10 mouse cellular contexts compared by ENCODE assay signal in genomic region chr5:17271722-17272479, GRCm38 (mm10).
A peak's percentile ranks its signal among the peaks of the same experiment; 100 is the strongest.
DNase-seq lines count a peak whose midpoint lies in the region; ATAC-seq lines count a peak whose summit lies in the region.
"Had no signal": no experiment of that assay in that cellular context is flagged by ENCODE, and none has a peak within 500 bp of the region (broad histone marks: within the 10 kb centered on the region; RNA-seq: fewer than 3 reads in every experiment).

No protein-coding gene starts in this region.

- H3K9me3 ChIP-seq in hindbrain, embryonic 16.5 days (ENCODE audit: control insufficient read depth, low read length): no peaks in the 10 kb centered on the region
- H3K9me3 ChIP-seq: midbrain, embryonic 12.5 days had no signal

- DNase-seq in heart, adult 11 months: peak; percentile 70
- DNase-seq in heart, postnatal 14 days: no peak
- DNase-seq in gonadal fat pad, adult 2 months (ENCODE audit: low read depth): peak; percentile 93
- peak; percentile 68 for DNase-seq in kidney, postnatal 14 days
- peak; percentile 43 to 62 for DNase-seq in lung, postnatal 4 days
- no peak for DNase-seq in frontal cortex, adult 2 months (ENCODE audit: extremely low spot score in 1 of 2, low spot score in 1 of 2)
- no peak for DNase-seq in gastrocnemius, postnatal 14 days

- WGBS in hindbrain, embryonic 16.5 days: 84% methylated on average over 3 of the region's 3 CpGs

- H3K4me2 ChIP-seq in hindbrain, embryonic 16.5 days (ENCODE audit: low read length): no peak overlapping the region
- H3K4me2 ChIP-seq: midbrain, embryonic 12.5 days had no signal

- no peak overlapping the region for H3K9ac ChIP-seq in hindbrain, embryonic 16.5 days (ENCODE audit: low read depth, low read length)
- H3K9ac ChIP-seq: midbrain, embryonic 12.5 days had no signal

- H3K4me3 ChIP-seq in hindbrain, embryonic 16.5 days (ENCODE audit: low read length): no peak overlapping the region
- H3K4me3 ChIP-seq: midbrain, embryonic 12.5 days had no signal

- H3K27me3 ChIP-seq in hindbrain, embryonic 16.5 days (replicated peaks; ENCODE audit: control insufficient read depth, insufficient read depth, low read length): no peaks in the 10 kb centered on the region
- H3K27me3 ChIP-seq: midbrain, embryonic 12.5 days had no signal

- intact Hi-C loops in heart, postnatal 14 days (cut with DNase I): no loop called here
- intact Hi-C loops in gastrocnemius, postnatal 14 days (cut with DNase I; ENCODE audit: low total_unique reads): no loop called here

- no peaks in the 10 kb centered on the region for H3K4me1 ChIP-seq in hindbrain, embryonic 16.5 days (ENCODE audit: control insufficient read depth, insufficient read depth, low read depth, low read length)
- H3K4me1 ChIP-seq: midbrain, embryonic 12.5 days had no signal

- no peak for ATAC-seq in hindbrain, embryonic 16.5 days
- ATAC-seq: forebrain, embryonic 16.5 days had no signal

- no peaks in the 10 kb centered on the region for H3K36me3 ChIP-seq in hindbrain, embryonic 16.5 days (ENCODE audit: control insufficient read depth, insufficient read depth, low read length)
- H3K36me3 ChIP-seq: midbrain, embryonic 12.5 days had no signal

- no peak overlapping the region for H3K27ac ChIP-seq in hindbrain, embryonic 16.5 days (ENCODE audit: low read depth, low read length)
- H3K27ac ChIP-seq: midbrain, embryonic 12.5 days had no signal

Comparison
In these comparisons a context has a peak if more than half of its experiments do, and no peak if none do; other contexts are left out.
1. DNase-seq: peak in heart, adult 11 months (single experiment), gonadal fat pad, adult 2 months (single experiment), kidney, postnatal 14 days (single experiment) and lung, postnatal 4 days (2 of 2); none in heart, postnatal 14 days (0 of 2), frontal cortex, adult 2 months (0 of 2) and gastrocnemius, postnatal 14 days (single experiment).